Mouse (Mus musculus): ENCODE data around the gene Exoc3l2. TPM values are rescaled to one million over a fixed set of nuclear protein-coding genes. Genes with fewer than 3 reads are reported as not detected.

Gene Exoc3l2
- polyA plus RNA-seq, 1 experiment from 2014 or later: 1.8 TPM

- no peaks in the 10 kb centered on the region for H3K27me3 ChIP-seq (ENCODE audit: control insufficient read depth, insufficient read depth, low read length)
- DNase-seq (ENCODE audit: low spot score) (peak; percentile 82), ATAC-seq (ENCODE audit: insufficient number of reproducible peaks, low FRiP score, low TSS enrichment, low read depth) (peak; percentile 38)
- peak overlapping the region; percentile 97 for H3K4me2 ChIP-seq (ENCODE audit: low read depth, severe bottlenecking)
- peak overlapping the region; percentile 82 for H3K9ac ChIP-seq (ENCODE audit: low read length)
- H3K4me1 ChIP-seq (ENCODE audit: control insufficient read depth, insufficient read depth, low read length): peaks cover 11% of the 10 kb centered on the region
- peak overlapping the region; percentile 96 for H3K4me3 ChIP-seq (ENCODE audit: low read depth, low read length)
- H3K36me3 ChIP-seq (ENCODE audit: control insufficient read depth, insufficient read depth, low read length): peaks cover 2% of the 10 kb centered on the region; the same call in 1 of the 2 replicates
- H3K9me3 ChIP-seq (ENCODE audit: control insufficient read depth, low read length): no peaks in the 10 kb centered on the region
- under 1% methylated on average over 30 of the region's 31 CpGs for WGBS
- peak overlapping the region; percentile 72; the same call in 1 of the 2 replicates for H3K27ac ChIP-seq (replicated peaks; ENCODE audit: low read depth, low read length)
These were observed 5.1 kb upstream of the Exoc3l2 start for GRCm38 (mm10) chr7:19458072-19458486.

- Histone ChIP-seq H3K4me1 (ENCODE audit: control insufficient read depth, insufficient read depth, low read length) (peaks cover 16% of the 10 kb centered on the region), H3K27me3 (ENCODE audit: control insufficient read depth, insufficient read depth, low read length) (no peaks in the 10 kb centered on the region), H3K9ac (ENCODE audit: low read length) (peak within 1 kb of the TSS; percentile 82), H3K4me3 (ENCODE audit: low read depth, low read length) (peak within 1 kb of the TSS; percentile 96), H3K9me3 (ENCODE audit: control insufficient read depth, low read length) (no peaks in the 10 kb centered on the region), H3K27ac (replicated peaks; ENCODE audit: low read depth, low read length) (peak within 1 kb of the TSS; percentile 72; the same call in 1 of the 2 replicates), H3K36me3 (ENCODE audit: control insufficient read depth, insufficient read depth, low read length) (peaks cover 2% of the 10 kb centered on the region; the same call in 1 of the 2 replicates), H3K4me2 (ENCODE audit: low read depth, severe bottlenecking) (peak within 1 kb of the TSS; percentile 97)
- ATAC-seq (ENCODE audit: insufficient number of reproducible peaks, low FRiP score, low TSS enrichment, low read depth) (peak; percentile 76), DNase-seq (ENCODE audit: low spot score) (peak; percentile 91)
- under 1% methylated on average over 33 of the region's 42 CpGs for WGBS
These were observed 4.5 kb upstream of the Exoc3l2 start, which contains the start of gene Mark4 for GRCm38 (mm10) chr7:19458591-19459111. TSS of gene Mark4 (minus strand) at chr7:19458821.

GRCm38 (mm10) chr7:19459144-19459870, 3.8 kb upstream of the Exoc3l2 start:
- Histone ChIP-seq H3K9ac (ENCODE audit: low read length) (peak overlapping the region; percentile 82), H3K4me3 (ENCODE audit: low read depth, low read length) (peak overlapping the region; percentile 96), H3K27me3 (ENCODE audit: control insufficient read depth, insufficient read depth, low read length) (no peaks in the 10 kb centered on the region), H3K27ac (replicated peaks; ENCODE audit: low read depth, low read length) (no peak overlapping the region; the same call in 1 of the 2 replicates), H3K4me2 (ENCODE audit: low read depth, severe bottlenecking) (peak overlapping the region; percentile 97), H3K9me3 (ENCODE audit: control insufficient read depth, low read length) (no peaks in the 10 kb centered on the region), H3K36me3 (ENCODE audit: control insufficient read depth, insufficient read depth, low read length) (peaks cover 2% of the 10 kb centered on the region; the same call in 1 of the 2 replicates), H3K4me1 (ENCODE audit: control insufficient read depth, insufficient read depth, low read length) (peaks cover 17% of the 10 kb centered on the region)
- 20% methylated on average over 6 of the region's 6 CpGs for WGBS
- DNase-seq (ENCODE audit: low spot score) (no peak), ATAC-seq (ENCODE audit: insufficient number of reproducible peaks, low FRiP score, low TSS enrichment, low read depth) (no peak)

GRCm38 (mm10) chr7:19460500-19460899, 2.6 kb upstream of the Exoc3l2 start:
- DNase-seq (ENCODE audit: low spot score) (no peak), ATAC-seq (ENCODE audit: insufficient number of reproducible peaks, low FRiP score, low TSS enrichment, low read depth) (no peak)
- Histone ChIP-seq H3K27me3 (ENCODE audit: control insufficient read depth, insufficient read depth, low read length) (no peaks in the 10 kb centered on the region), H3K9ac (ENCODE audit: low read length) (no peak overlapping the region), H3K27ac (replicated peaks; ENCODE audit: low read depth, low read length) (no peak overlapping the region), H3K4me1 (ENCODE audit: control insufficient read depth, insufficient read depth, low read length) (peaks cover 27% of the 10 kb centered on the region), H3K9me3 (ENCODE audit: control insufficient read depth, low read length) (no peaks in the 10 kb centered on the region), H3K4me2 (ENCODE audit: low read depth, severe bottlenecking) (no peak overlapping the region), H3K4me3 (ENCODE audit: low read depth, low read length) (no peak overlapping the region), H3K36me3 (ENCODE audit: control insufficient read depth, insufficient read depth, low read length) (peaks cover 2% of the 10 kb centered on the region; the same call in 1 of the 2 replicates)
- whole genome bisulfite sequencing: 78% methylated on average over 1 of the region's 1 CpGs

GRCm38 (mm10) chr7:19461488-19461887, 1.6 kb upstream of the Exoc3l2 start:
- H3K9ac ChIP-seq (ENCODE audit: low read length): no peak overlapping the region
- no peak overlapping the region; the same call in 1 of the 2 replicates for H3K4me3 ChIP-seq (ENCODE audit: low read depth, low read length)
- 11% methylated on average over 6 of the region's 6 CpGs for WGBS
- ATAC-seq (ENCODE audit: insufficient number of reproducible peaks, low FRiP score, low TSS enrichment, low read depth) (no peak), DNase-seq (ENCODE audit: low spot score) (peak; percentile 92)
- H3K9me3 ChIP-seq (ENCODE audit: control insufficient read depth, low read length): no peaks in the 10 kb centered on the region
- peaks cover 27% of the 10 kb centered on the region for H3K4me1 ChIP-seq (ENCODE audit: control insufficient read depth, insufficient read depth, low read length)
- no peaks in the 10 kb centered on the region for H3K27me3 ChIP-seq (ENCODE audit: control insufficient read depth, insufficient read depth, low read length)
- H3K4me2 ChIP-seq (ENCODE audit: low read depth, severe bottlenecking): no peak overlapping the region
- no peaks in the 10 kb centered on the region for H3K36me3 ChIP-seq (ENCODE audit: control insufficient read depth, insufficient read depth, low read length)
- no peak overlapping the region for H3K27ac ChIP-seq (replicated peaks; ENCODE audit: low read depth, low read length)

GRCm38 (mm10) chr7:19462443-19462842, 688 bp upstream of the Exoc3l2 start:
- peaks cover 22% of the 10 kb centered on the region for H3K4me1 ChIP-seq (ENCODE audit: control insufficient read depth, insufficient read depth, low read length)
- no peak for DNase-seq (ENCODE audit: low spot score)
- no peak overlapping the region for H3K27ac ChIP-seq (replicated peaks; ENCODE audit: low read depth, low read length)
- H3K4me3 ChIP-seq (ENCODE audit: low read depth, low read length): no peak overlapping the region
- ATAC-seq (ENCODE audit: insufficient number of reproducible peaks, low FRiP score, low TSS enrichment, low read depth): no peak
- 0 out of 2 replicates have a peak, but pooled peaks cover 2% of the 10 kb centered on the region for H3K27me3 ChIP-seq (ENCODE audit: control insufficient read depth, insufficient read depth, low read length)
- H3K36me3 ChIP-seq (ENCODE audit: control insufficient read depth, insufficient read depth, low read length): no peaks in the 10 kb centered on the region
- H3K9ac ChIP-seq (ENCODE audit: low read length): no peak overlapping the region
- no peaks in the 10 kb centered on the region for H3K9me3 ChIP-seq (ENCODE audit: control insufficient read depth, low read length)
- H3K4me2 ChIP-seq (ENCODE audit: low read depth, severe bottlenecking): no peak overlapping the region
- WGBS: 66% methylated on average over 4 of the region's 4 CpGs

GRCm38 (mm10) chr7:19464367-19465307, 1.5 kb downstream of the Exoc3l2 start:
- peak; percentile 72; the same call in 1 of the 2 replicates for ATAC-seq (ENCODE audit: insufficient number of reproducible peaks, low FRiP score, low TSS enrichment, low read depth)

More at GRCm38 (mm10) chr7:19464367-19465307, 1.5 kb downstream of the Exoc3l2 start:
- Histone ChIP-seq H3K36me3 (ENCODE audit: control insufficient read depth, insufficient read depth, low read length) (no peaks in the 10 kb centered on the region), H3K27ac (replicated peaks; ENCODE audit: low read depth, low read length) (peak overlapping the region; percentile 56), H3K27me3 (ENCODE audit: control insufficient read depth, insufficient read depth, low read length) (peaks cover 9% of the 10 kb centered on the region), H3K4me3 (ENCODE audit: low read depth, low read length) (peak overlapping the region; percentile 11; the same call in 1 of the 2 replicates), H3K4me1 (ENCODE audit: control insufficient read depth, insufficient read depth, low read length) (peaks cover 21% of the 10 kb centered on the region), H3K4me2 (ENCODE audit: low read depth, severe bottlenecking) (peak overlapping the region; percentile 39), H3K9ac (ENCODE audit: low read length) (peak overlapping the region; percentile 50; the same call in 1 of the 2 replicates), H3K9me3 (ENCODE audit: control insufficient read depth, low read length) (no peaks in the 10 kb centered on the region)
- 4% methylated on average over 22 of the region's 22 CpGs for WGBS
- peak; percentile 74 for DNase-seq (ENCODE audit: low spot score)

Data from limb, embryonic 11.5 days (tissue).